Mouse (Mus musculus) adrenal gland, postnatal 14 days (tissue): Measurements from ENCODE around the gene Numbl. TPM values are rescaled to one million over a fixed set of nuclear protein-coding genes. Genes with fewer than 3 reads are reported as not detected.
A peak's percentile ranks its signal among the peaks of the same experiment; 100 is the strongest.
"Not testable (repeated sequence)": the region's sequence is repeated elsewhere in the genome, so short reads cannot be mapped to it uniquely, and the experiment has no call there.

ENCODE experiments used
- DNase-seq: peaks from one replicate; pipeline ENCODE4 v3.0.0; 2021; ENCODE audit warnings: mixed read lengths
- long read RNA-seq, 2 experiments: library from polyadenylated mRNA; stranded (forward); transcript quantifications; one replicate each; pipeline ENCODE4 v2.0.0; 2021
- total RNA-seq: library from RNA; stranded (reverse); gene quantifications from 2 replicates; pipeline ENCODE4 v1.2.3, GENCODE M21; 2021

The Numbl gene
- total RNA-seq, result 8.7 and 11.9 TPM in 2 replicates
- long read RNA-seq, experiment 1, partial matches to known transcripts, result 0 of 4 reads
- long read RNA-seq, experiment 1, other reads (novel, unspliced or antisense), result 2 of 4 reads
- long read RNA-seq, experiment 2, transcript Numbl-201 (10 exons, 2,760 nt), result major isoform, 5 of 5 reads
- long read RNA-seq, experiment 2, partial matches to known transcripts, result 0 of 5 reads
- long read RNA-seq, experiment 2, other reads (novel, unspliced or antisense), result 0 of 5 reads

- peak; percentile 97 for DNase-seq
Measured at GRCm38 (mm10) chr7:27258205-27258899, at the start of gene Numbl. Gene Numbl, plus strand, starts transcription at chr7:27258433.

DNA sequence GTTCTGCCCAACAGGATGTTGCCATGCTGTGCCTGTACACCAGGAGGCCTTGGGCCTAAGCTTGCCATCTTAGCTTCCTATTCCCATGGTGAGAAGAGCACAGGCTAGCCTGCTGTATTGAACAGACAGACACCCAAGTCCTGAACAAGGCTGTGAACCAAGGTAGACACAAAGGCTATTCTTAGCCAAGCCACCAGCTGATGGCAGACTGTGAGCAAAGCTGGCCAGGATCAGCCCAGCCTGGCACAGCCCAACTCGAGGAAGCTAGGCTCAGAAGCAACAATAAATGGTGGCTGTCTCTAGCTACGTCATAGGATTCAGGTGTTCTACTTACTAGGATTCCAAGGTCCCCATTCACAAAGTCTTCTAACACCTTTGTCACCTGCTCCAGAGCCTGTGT is 45.6 kb upstream of the Numbl start:
- no peak for DNase-seq

DNA sequence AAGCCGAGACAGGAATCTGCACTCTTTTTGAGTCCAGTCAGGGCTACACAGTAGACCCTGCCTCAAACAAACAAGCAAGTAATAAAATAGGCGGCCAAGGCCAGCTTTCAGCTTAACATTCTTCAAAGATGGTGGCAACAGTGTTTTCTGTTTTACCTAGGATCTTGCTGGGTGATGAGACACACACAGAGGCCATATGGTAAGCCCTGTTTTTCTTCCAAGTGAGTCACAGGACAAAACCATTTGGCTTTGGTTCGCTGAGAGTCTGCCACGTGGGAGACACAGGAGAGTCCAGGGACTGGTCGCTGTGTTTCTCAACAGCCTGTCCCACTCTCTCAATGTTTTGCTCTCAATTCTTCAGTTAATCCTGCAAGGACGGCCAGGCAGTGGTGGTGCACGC is 39.6 kb upstream of the Numbl start:
- DNase-seq, result peak; percentile 29

DNA sequence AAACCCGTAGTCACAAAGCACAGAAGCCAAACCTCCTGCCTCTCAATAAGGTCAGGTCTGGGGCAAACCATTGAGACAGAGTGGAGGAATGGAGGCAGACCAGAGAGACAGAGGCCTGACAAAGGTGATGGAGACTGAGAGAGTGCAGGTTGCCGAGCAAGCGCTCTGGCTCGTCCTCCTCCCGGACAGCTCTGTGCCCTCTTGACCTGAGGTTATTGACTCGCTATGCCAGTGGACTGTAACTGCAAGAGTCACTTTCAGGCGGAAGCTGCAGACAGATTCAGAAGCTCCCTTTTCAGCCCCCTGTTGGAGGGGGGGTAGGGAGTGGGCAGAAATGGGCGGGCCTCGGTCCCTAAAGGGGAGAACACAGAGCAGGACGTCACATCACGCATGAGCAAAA is 38.3 kb upstream of the Numbl start:
- no peak for DNase-seq

GRCm38 (mm10) chr7:27221939-27222338 is 36.3 kb upstream of the Numbl start:
- no peak for DNase-seq

- no peak for DNase-seq
Measured at GRCm38 (mm10) chr7:27222538-27222937, 35.7 kb upstream of the Numbl start.

DNA sequence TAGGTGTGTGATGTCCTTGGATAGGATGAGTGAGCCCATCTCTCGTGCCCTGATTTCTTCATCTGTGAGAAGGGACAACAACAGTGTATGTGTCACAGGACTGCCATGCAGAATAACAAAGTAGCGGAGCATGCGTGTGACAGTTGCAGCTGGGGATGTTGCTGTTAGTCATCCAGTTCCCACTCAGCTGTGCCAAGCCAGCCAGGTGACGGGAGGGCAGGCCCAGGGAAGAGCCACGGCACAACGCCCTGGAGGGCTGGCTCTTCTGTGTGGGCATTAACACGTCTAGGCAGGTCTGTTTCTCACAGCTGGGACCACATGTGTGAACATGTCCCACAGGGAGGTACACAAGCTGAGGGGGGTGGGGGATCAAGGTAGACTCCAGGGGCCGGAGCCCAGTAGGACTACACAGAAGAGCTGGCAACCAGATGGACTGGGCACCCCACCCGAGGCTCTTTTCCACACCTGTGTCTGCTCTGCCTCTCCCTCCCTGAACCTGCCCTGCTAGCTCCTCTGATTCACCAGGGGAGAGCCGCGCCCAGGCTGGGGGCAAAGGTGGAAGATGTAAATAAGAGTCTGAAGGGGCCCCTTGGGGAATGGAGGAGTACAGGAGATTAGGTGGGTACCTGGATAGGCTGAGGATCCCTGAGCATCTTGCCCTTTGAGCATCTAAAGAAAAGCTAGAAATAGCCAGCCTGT is 33.2 kb upstream of the Numbl start:
- peak; percentile 83 for DNase-seq

GRCm38 (mm10) chr7:27227276-27227675 is 31.0 kb upstream of the Numbl start:
- DNase-seq, result no peak

DNA sequence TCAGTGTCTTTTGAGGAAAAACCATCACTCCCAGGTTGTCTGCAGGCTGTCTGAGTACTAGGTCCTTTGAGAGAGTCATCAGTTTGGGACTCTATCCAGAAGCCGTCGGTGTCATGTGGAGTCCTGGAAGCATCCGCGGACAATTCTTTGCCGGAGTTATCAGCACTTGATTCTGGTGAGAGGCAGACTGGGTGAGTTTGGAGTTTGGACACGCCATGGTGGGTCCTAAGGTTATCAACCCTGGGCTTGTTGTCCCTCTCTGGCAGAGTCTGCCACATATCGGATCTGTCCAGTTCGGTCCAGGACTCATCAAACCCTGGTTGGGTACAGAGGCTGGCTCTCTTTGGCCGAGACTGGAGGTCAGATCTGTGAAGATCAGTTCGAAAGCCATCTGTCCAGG is 30.6 kb upstream of the Numbl start:
- peak; percentile 51 for DNase-seq

DNA sequence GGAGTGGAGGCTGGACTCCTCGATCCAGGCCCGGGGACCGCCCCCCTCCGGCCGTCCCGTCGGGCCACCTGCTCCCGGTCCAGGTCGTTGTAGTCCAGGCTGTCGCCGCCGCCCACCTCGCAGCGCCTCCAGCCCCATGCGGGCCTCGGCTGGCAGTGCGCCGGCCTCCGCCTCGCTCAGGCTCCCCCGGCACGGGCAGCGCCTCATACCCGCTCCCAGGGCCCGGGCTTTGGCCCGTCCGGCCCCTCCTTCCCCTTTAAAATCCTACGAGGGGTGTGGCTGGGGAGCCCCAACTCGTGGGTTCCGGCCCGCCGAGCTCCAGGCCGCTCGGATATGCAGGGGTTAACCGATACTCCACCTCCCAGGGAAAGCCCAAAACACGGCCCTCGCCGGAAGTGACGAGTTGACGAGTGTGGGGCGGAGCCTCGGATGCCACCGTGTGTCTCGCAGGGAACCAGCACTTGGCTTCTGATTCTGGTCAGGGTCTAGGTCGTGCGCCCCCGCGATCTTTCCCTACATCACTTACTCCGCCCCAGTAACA is 29.9 kb upstream of the Numbl start, which contains the start of gene Itpkc:
TSS of gene Itpkc (minus strand) at position 381 of the 541 bp plus-strand sequence.
- DNase-seq, result peak; percentile 96

DNA sequence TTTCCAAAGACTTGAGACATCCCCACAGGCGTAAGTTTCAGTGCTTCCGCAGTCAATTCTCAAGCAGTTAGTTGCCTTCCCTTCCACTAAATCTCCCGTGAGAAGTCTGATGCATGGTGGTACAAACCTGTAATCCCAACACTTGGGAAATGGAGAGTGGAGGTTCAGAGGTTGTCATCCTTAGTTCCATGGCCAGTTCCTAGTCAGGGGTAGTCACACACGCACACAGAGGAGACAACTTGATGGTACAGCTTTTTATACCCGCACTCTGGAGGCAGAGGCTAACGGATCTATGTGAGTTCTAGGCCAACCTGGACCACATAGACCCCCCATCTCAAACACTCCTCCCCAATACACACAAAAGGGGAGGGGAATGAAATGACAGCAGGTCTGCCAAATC is 29.4 kb upstream of the Numbl start:
- no peak for DNase-seq

DNA sequence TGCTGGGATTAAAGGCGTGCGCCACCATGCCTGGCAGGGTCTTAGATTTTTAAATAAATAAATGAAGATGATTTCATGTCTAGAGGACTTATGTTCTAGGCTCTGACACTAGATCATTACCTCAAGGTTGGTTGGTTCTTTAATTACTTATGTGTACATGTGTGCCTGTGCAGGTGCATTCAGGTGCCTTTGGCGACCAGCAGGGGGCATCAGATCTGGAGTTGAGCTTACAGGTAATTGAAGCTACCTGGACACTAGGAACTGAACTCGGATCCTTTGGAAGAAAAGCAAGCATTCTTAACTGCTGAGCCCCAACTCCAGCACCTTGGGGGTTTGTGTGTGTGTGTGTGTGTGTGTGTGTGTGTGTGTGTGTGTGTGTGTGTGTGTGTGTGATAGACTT is 27.5 kb upstream of the Numbl start:
- no peak for DNase-seq

DNA sequence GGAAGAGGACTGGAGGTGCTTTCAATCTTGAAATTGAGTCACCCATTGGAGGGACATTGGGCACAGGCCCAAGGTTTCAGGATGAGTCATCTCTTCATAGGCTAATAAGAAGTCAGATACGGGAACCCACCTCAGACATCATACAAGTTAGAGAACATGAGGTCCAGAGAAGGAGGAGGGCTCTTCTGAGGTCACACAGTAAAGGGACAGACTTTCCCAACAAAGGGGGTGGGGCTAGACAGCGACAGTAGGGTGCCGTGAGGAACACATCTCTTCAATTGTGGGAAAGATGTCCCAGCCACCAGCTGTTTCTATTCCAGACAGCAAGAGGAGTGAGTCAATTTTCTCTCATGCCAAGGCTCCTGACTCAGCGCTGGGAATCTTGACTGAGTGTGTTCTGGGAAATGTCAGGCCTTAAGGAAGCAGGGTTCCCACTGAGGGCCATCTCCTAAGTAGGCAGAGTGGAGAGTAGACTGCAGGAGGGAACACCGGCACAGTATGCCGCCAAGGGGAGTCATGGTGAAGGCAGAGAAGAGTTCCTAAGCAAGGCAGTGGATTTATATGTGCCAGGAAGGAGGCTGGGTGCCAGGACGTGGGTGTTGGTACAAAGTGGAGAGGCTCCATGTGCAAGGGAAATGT is 26.4 kb upstream of the Numbl start:
- peak; percentile 91 for DNase-seq

- peak; percentile 97 for DNase-seq
Measured at GRCm38 (mm10) chr7:27232781-27233281, 25.4 kb upstream of the Numbl start, which contains the start of gene Coq8b. Gene Coq8b, plus strand, starts transcription at chr7:27233023.

- no peak for DNase-seq
Measured at GRCm38 (mm10) chr7:27233300-27233699, 24.9 kb upstream of the Numbl start.

DNA sequence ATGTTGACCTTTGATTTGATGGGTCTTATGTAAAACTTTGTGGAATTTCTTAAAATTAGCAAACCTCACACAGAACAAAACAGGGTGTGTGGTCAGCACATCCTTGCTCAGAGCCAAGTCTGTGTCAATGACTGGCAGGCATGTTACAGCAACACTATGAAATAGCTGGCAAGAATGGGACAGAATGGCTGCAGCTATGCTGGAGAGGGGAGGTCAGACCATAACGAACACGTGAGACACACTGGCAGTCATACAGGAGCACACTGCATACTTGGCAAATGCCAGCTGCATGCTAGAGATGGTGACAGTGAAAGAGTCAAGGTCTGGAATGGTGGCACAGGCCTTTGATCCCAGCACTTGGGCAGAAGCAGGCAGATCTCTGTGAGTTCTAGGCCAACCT is 22.5 kb upstream of the Numbl start:
- peak; percentile 69 for DNase-seq

- DNase-seq, result no peak
Measured at GRCm38 (mm10) chr7:27237527-27237926, 20.7 kb upstream of the Numbl start.

DNA sequence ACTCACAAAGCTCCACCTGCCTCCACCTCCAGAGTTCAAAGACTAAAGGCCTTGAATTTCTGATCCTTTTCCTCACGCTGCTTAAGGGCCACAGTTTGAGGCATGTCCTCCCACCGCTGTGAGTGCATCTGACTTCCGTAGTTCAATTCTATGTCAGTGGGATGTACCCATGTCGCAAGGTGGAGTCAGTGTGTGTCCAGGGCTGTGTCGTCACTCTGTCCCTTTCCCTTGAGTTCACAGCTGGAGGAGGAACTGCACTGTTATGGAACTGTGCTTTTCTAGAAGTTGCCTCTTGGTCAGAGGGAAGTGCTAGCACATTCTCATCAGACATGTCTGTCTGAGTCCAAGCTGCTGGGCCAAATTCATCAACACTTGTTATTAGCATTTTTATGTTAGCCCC is 19.7 kb upstream of the Numbl start:
- DNase-seq, result no peak

GRCm38 (mm10) chr7:27243211-27243610 is 15.0 kb upstream of the Numbl start:
- no peak for DNase-seq

DNA sequence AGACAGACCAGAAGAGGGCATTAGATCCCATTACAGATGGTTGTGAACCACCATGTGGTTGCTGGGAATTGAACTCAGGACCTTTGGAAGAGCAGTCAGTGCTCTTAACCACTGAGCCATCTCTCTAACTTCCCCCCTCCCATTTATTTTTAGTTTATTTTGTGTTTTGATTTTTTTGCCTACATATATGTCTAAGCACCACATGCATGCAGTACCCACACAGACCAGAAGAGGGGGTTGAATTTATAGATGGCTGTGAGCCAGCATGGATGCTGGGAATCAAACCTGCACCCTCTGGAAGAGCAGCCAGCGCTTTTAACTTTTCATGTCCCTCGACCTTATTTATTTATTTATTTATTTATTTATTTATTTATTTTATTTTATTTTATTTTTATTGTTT is 14.1 kb upstream of the Numbl start:
- DNase-seq, result not testable (repeated sequence)

DNA sequence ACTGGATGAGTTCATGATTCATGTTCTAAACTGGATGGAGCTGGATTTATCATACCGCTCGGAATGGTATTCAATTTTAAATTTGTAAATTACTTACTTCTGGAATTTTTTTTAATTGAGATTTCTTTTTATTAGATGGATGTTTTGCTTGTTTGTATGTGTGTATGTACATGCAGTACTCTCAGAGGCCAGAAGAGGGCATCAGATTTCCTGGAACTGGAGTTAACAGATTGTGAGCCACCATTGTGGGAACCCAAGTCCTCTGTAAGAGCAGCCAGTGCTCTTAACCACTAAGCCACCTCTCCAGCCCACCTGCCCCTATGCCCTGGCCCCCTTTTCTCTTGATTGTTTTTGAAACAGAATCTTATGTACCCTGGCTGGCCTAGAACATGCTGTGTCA is 9.1 kb upstream of the Numbl start:
- peak; percentile 43 for DNase-seq

DNA sequence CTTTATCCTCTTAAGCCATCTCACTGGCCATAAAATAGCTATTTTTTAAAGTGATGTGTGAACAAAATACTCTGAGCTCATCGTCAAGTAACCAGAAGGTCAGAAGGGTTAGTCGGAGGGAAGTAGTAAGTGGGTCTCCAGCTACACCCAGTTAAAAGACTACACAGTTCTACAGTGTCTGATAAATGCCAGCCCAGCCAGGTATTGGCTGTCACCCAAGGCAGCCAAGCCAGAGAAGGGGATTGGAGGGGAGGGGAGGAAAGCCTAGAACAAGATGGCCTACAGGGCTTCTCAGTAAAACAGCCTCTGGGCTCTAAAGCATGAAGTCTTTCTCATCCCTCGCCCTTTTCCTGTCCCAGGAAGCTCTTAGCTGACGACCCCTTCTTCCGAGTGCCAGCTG is 8.3 kb upstream of the Numbl start:
- DNase-seq, result no peak
